Mouse (Mus musculus) G1E (cell line): ENCODE data around the gene Itgb8.

ENCODE experiments used
- CTCF ChIP-seq: IDR thresholded peaks from 2 replicates; pipeline ENCODE4 v1.5.1; 2012; ENCODE audit warnings: low read depth, low read length, inconsistent platforms, mixed read lengths
- GATA1 ChIP-seq: IDR thresholded peaks from 2 replicates; pipeline ENCODE4 v1.6.1; 2012; ENCODE audit warnings: borderline replicate concordance, low read length, inconsistent platforms, mixed read lengths
- TAL1 ChIP-seq: conservative IDR thresholded peaks from 2 replicates; pipeline ENCODE4 v1.6.1; 2012; ENCODE audit warnings: low read depth, low read length, inconsistent platforms, mixed read lengths

- TF ChIP-seq CTCF (no peak), TAL1 (no peak), GATA1 (no peak)
Measured at GRCm38 (mm10) chr12:119169828-119170539, 68.6 kb downstream of the Itgb8 start.
